Mouse (Mus musculus) thymus, adult 2 months (tissue): Measurements from ENCODE around the gene Olfr1497.

Source experiments
- CTCF ChIP-seq: fragments of 200-500 bp; IDR thresholded peaks from 2 replicates; pipeline ENCODE4 v1.5.1; 2012; ENCODE audit warnings: mild to moderate bottlenecking, control low read depth, low read length, moderate library complexity, borderline replicate concordance; ENCODE audit not compliant: control insufficient read depth, poor library complexity, insufficient read depth; ENCODE audit errors: extremely low read depth
- POLR2A ChIP-seq: fragments of 200-500 bp; IDR thresholded peaks from 2 replicates; pipeline ENCODE4 v1.6.1; 2012; ENCODE audit warnings: mild to moderate bottlenecking, low read length, control low read depth, moderate library complexity; ENCODE audit not compliant: control insufficient read depth, poor library complexity, insufficient read depth; ENCODE audit errors: extremely low read depth

DNA sequence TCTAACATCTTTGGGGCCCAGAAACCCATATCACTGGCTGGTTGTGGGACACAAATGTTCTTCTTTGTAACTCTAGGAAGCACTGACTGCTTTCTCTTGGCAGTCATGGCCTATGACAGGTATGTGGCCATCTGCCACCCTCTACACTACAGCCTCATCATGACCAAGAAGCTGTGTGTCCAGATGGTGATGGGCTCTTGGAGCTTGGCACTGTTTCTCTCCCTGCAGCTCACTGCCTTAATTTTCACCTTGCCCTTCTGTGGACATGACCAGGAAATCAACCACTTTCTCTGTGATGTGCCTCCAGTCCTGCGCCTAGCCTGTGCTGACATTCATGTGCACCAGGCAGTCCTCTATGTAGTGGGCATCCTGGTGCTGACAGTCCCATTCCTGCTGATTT is 48.6 kb downstream of the Olfr1497 start:
- TF ChIP-seq CTCF (no peak), POLR2A (no peak)
